Mouse (Mus musculus): ENCODE measurements around the gene Pak6.
"Not testable (repeated sequence)": the region's sequence is repeated elsewhere in the genome, so short reads cannot be mapped to it uniquely, and the experiment has no call there.

GRCm38 (mm10) chr2:118650697-118651096, 12.4 kb upstream of the Pak6 start:
- TF ChIP-seq EP300, CTCF (IDR thresholded peaks at IDR 0.05): not testable (repeated sequence)

Data from lung, postnatal 0 days (tissue).